Mouse (Mus musculus) kidney, adult 2 months (tissue): Measurements from ENCODE around the gene Sardh. TPM values are rescaled to one million over a fixed set of nuclear protein-coding genes. Genes with fewer than 3 reads are reported as not detected.

Experiments used
- DNase-seq: peaks from one replicate; pipeline ENCODE4 v3.0.0; 2021
- H3K27ac ChIP-seq: fragments of 200-500 bp; 2 replicates; pipeline ENCODE4 v1.5.1; 2012; ENCODE audit warnings: low read depth, low read length, control low read depth, inconsistent platforms; ENCODE audit not compliant: insufficient read depth
- H3K27me3 ChIP-seq: fragments of 200-500 bp; replicated peaks from 2 replicates; pipeline ENCODE4 v1.6.1; 2012; ENCODE audit warnings: mild to moderate bottlenecking, moderate library complexity, low read length, inconsistent platforms; ENCODE audit not compliant: control insufficient read depth, insufficient read depth
- H3K36me3 ChIP-seq: fragments of 200-500 bp; 2 replicates; pipeline ENCODE4 v1.6.1; 2012; ENCODE audit warnings: mild to moderate bottlenecking, moderate library complexity, low read length, inconsistent platforms; ENCODE audit not compliant: control insufficient read depth, insufficient read depth
- H3K4me1 ChIP-seq: fragments of 200-500 bp; 2 replicates; pipeline ENCODE4 v1.6.1; 2011; ENCODE audit warnings: low read length; ENCODE audit not compliant: control insufficient read depth, insufficient read depth
- H3K4me3 ChIP-seq: fragments of 200-500 bp; 2 replicates; pipeline ENCODE4 v1.5.1; 2011; ENCODE audit warnings: mild to moderate bottlenecking, low read depth, low read length, control low read depth; ENCODE audit not compliant: insufficient read depth
- CTCF ChIP-seq: fragments of 200-500 bp; conservative IDR thresholded peaks from 2 replicates; pipeline ENCODE4 v1.5.1; 2011; ENCODE audit warnings: low read depth, mild to moderate bottlenecking, control low read depth, low read length, moderate library complexity, mixed read lengths; ENCODE audit not compliant: insufficient read depth, insufficient read length
- POLR2A ChIP-seq: fragments of 200-500 bp; IDR thresholded peaks from one replicate; pipeline ENCODE4 v1.6.1; 2011; ENCODE audit warnings: low read depth, low read length, control low read depth
- WGBS: fragments of 180-500 bp; shearing (Covaris S2); methylation state at CpG from one replicate; pipeline ENCODE4 v1.1.7; 2018; 5-methylcytosine and 5-hydroxymethylcytosine counted together
- polyA plus RNA-seq: library from polyadenylated mRNA; depleted of rRNA; stranded (reverse); fragments of >200 nt; gene quantifications from 2 replicates; pipeline ENCODE4 v1.2.3, GENCODE M21; 2012

The Sardh gene
- polyA plus RNA-seq, 1 experiment = 232 TPM

DNA sequence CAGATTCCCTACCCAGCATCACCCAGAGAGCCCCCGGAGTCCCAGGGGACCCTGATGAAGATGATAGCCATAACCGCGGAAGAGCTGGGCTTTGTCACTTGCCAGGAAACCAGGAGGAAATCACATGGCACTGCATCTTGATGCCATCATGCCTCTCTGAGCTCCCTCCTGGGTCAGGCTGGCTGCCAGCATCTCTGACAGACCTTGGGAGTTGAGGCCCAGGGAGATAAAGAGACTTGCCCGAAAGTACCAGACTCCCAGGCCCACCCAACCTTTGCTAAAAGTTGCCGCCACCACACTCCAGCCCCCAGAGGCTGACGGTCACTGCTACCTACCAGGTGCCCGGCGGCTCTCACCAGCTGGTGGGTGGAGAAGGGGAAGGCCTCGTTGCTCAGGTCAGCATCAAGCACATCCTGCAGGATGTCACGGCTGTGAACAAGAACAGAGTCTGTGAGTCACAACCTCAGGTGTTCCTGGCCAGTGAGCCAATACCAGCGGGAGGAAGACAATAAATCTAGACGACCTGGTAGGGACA, 37.4 kb downstream of the Sardh start:
- peaks cover 12% of the 10 kb centered on the region for H3K4me1 ChIP-seq
- H3K27me3 ChIP-seq = no peaks in the 10 kb centered on the region
- TF ChIP-seq CTCF (no peak), POLR2A (no peak)
- no peak overlapping the region for H3K27ac ChIP-seq
- no peak overlapping the region for H3K4me3 ChIP-seq
- no peak for DNase-seq
- WGBS = 71% methylated on average over 12 of the region's 12 CpGs
- H3K36me3 ChIP-seq = no peaks in the 10 kb centered on the region

GRCm38 (mm10) chr2:27210255-27210654, 37.9 kb downstream of the Sardh start:
- 64% methylated on average over 7 of the region's 7 CpGs for WGBS
- TF ChIP-seq CTCF (peak; percentile 57), POLR2A (no peak)
- Histone ChIP-seq H3K4me1 (peaks cover 12% of the 10 kb centered on the region), H3K27ac (no peak overlapping the region), H3K36me3 (no peaks in the 10 kb centered on the region), H3K27me3 (no peaks in the 10 kb centered on the region), H3K4me3 (no peak overlapping the region)
- DNase-seq = peak; percentile 51

GRCm38 (mm10) chr2:27209816-27210215, 38.3 kb downstream of the Sardh start:
- DNase-seq = peak; percentile 30
- Histone ChIP-seq H3K4me3 (no peak overlapping the region), H3K27me3 (no peaks in the 10 kb centered on the region), H3K27ac (no peak overlapping the region), H3K4me1 (peaks cover 12% of the 10 kb centered on the region), H3K36me3 (no peaks in the 10 kb centered on the region)
- WGBS = 57% methylated on average over 5 of the region's 5 CpGs
- TF ChIP-seq CTCF = no peak
- no peak for TF ChIP-seq POLR2A

GRCm38 (mm10) chr2:27209370-27209769, 38.8 kb downstream of the Sardh start:
- no peak for TF ChIP-seq POLR2A
- no peak for TF ChIP-seq CTCF
- Histone ChIP-seq H3K4me3 (no peak overlapping the region), H3K4me1 (peaks cover 12% of the 10 kb centered on the region), H3K27me3 (no peaks in the 10 kb centered on the region), H3K27ac (no peak overlapping the region), H3K36me3 (no peaks in the 10 kb centered on the region)
- DNase-seq = no peak
- 60% methylated on average over 9 of the region's 9 CpGs for WGBS

- no peaks in the 10 kb centered on the region for H3K27me3 ChIP-seq
Measured at GRCm38 (mm10) chr2:27207126-27207525, 41.0 kb downstream of the Sardh start.

DNA sequence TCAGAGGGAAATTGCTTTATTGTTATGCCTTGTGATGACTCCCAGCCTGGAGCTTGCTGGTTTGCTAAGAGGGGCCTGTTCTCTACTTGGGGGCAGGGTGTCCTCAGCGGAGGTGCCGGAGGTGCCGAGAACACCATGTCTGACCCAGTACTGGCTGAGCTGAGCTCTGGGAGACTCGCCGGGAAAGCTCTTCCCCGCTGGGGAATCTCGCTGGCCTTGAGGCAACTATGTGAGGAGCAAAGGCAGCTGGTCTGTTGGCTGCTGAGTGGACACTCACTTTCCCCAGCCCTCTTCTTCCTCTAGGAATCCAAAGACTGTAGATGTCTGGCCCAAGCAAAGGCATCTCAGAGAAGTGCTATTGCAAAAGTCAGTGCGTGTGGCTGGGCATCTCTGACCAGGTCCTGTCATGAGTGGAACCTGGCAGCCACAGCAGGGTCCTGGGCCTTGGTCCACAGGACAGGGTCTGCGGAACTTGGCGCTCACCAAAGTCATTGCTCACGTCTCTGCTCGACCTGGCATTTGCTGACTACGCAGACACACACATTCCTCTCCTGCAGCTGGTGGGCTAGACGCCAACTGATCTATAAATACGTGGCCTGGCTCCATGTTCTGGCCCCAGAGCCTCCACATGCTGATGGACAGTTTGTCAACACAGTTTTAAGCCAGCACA, 41.9 kb downstream of the Sardh start:
- peak; percentile 46 for DNase-seq
- Histone ChIP-seq H3K27me3 (no peaks in the 10 kb centered on the region), H3K36me3 (no peaks in the 10 kb centered on the region), H3K4me1 (peaks cover 6% of the 10 kb centered on the region), H3K27ac (no peak overlapping the region), H3K4me3 (no peak overlapping the region)
- TF ChIP-seq CTCF (no peak), POLR2A (no peak)
- 60% methylated on average over 15 of the region's 15 CpGs for WGBS

More at GRCm38 (mm10) chr2:27207126-27207525, 41.0 kb downstream of the Sardh start:
- Histone ChIP-seq H3K27ac (peak overlapping the region; percentile 11), H3K4me1 (peaks cover 6% of the 10 kb centered on the region), H3K4me3 (no peak overlapping the region), H3K36me3 (no peaks in the 10 kb centered on the region)
- peak; percentile 84 for DNase-seq
- TF ChIP-seq POLR2A = no peak
- no peak for TF ChIP-seq CTCF
- 74% methylated on average over 5 of the region's 5 CpGs for WGBS

- 83% methylated on average over 10 of the region's 10 CpGs for WGBS
- H3K36me3 ChIP-seq = no peaks in the 10 kb centered on the region
- peaks cover 6% of the 10 kb centered on the region for H3K4me1 ChIP-seq
- H3K4me3 ChIP-seq = no peak overlapping the region
- no peaks in the 10 kb centered on the region for H3K27me3 ChIP-seq
- TF ChIP-seq CTCF = no peak
- no peak for TF ChIP-seq POLR2A
- no peak for DNase-seq
- no peak overlapping the region for H3K27ac ChIP-seq
Measured at GRCm38 (mm10) chr2:27205666-27206065, 42.5 kb downstream of the Sardh start.
